Mouse (Mus musculus): ENCODE measurements around the gene Pnmal2. TPM values are rescaled to one million over a fixed set of nuclear protein-coding genes. Genes with fewer than 3 reads are reported as not detected.

The Pnmal2 gene
- polyA plus RNA-seq, 1 experiment, result 3.0 TPM

- Histone ChIP-seq H3K36me3 (ENCODE audit: control insufficient read depth, insufficient read depth, low read length) (no peaks in the 10 kb centered on the region), H3K4me3 (ENCODE audit: control insufficient read depth, insufficient read depth, low read length) (no peak overlapping the region), H3K27ac (ENCODE audit: control insufficient read depth, insufficient read depth, low read length) (no peak overlapping the region), H3K27me3 (ENCODE audit: control insufficient read depth, insufficient read depth, low read length) (no peaks in the 10 kb centered on the region), H3K4me1 (replicated peaks; ENCODE audit: control insufficient read depth, insufficient read depth, low read length) (peaks cover 10% of the 10 kb centered on the region)
- WGBS, result 89% methylated on average over 8 of the region's 8 CpGs
- no peak for TF ChIP-seq CTCF (IDR thresholded peaks at IDR 0.05; ENCODE audit: borderline replicate concordance, control insufficient read depth, extremely low read depth, insufficient read depth, low read length, poor library complexity)
- DNase-seq, result no peak
These were observed 31.8 kb downstream of the Pnmal2 start for GRCm38 (mm10) chr7:16976298-16976697.

GRCm38 (mm10) chr7:16978173-16978572, 33.7 kb downstream of the Pnmal2 start:
- DNase-seq, result no peak
- no peak overlapping the region for H3K27ac ChIP-seq (ENCODE audit: control insufficient read depth, insufficient read depth, low read length)
- no peaks in the 10 kb centered on the region for H3K36me3 ChIP-seq (ENCODE audit: control insufficient read depth, insufficient read depth, low read length)
- peaks cover 15% of the 10 kb centered on the region for H3K4me1 ChIP-seq (replicated peaks; ENCODE audit: control insufficient read depth, insufficient read depth, low read length)
- 90% methylated on average over 6 of the region's 6 CpGs for WGBS
- H3K27me3 ChIP-seq (ENCODE audit: control insufficient read depth, insufficient read depth, low read length), result no peaks in the 10 kb centered on the region
- no peak overlapping the region for H3K4me3 ChIP-seq (ENCODE audit: control insufficient read depth, insufficient read depth, low read length)
- TF ChIP-seq CTCF (IDR thresholded peaks at IDR 0.05; ENCODE audit: borderline replicate concordance, control insufficient read depth, extremely low read depth, insufficient read depth, low read length, poor library complexity), result no peak
- TF ChIP-seq POLR2A (IDR thresholded peaks at IDR 0.05; ENCODE audit: control insufficient read depth, extremely low read depth, insufficient read depth, low read length, poor library complexity), result no peak

- H3K4me1 ChIP-seq (replicated peaks; ENCODE audit: control insufficient read depth, insufficient read depth, low read length), result peaks cover 19% of the 10 kb centered on the region
- no peak overlapping the region for H3K4me3 ChIP-seq (ENCODE audit: control insufficient read depth, insufficient read depth, low read length)
- no peaks in the 10 kb centered on the region for H3K27me3 ChIP-seq (ENCODE audit: control insufficient read depth, insufficient read depth, low read length)
- TF ChIP-seq POLR2A (IDR thresholded peaks at IDR 0.05; ENCODE audit: control insufficient read depth, extremely low read depth, insufficient read depth, low read length, poor library complexity), result no peak
- no peak for TF ChIP-seq CTCF (IDR thresholded peaks at IDR 0.05; ENCODE audit: borderline replicate concordance, control insufficient read depth, extremely low read depth, insufficient read depth, low read length, poor library complexity)
- DNase-seq, result no peak
- H3K27ac ChIP-seq (ENCODE audit: control insufficient read depth, insufficient read depth, low read length), result no peak overlapping the region
- WGBS, result 96% methylated on average over 3 of the region's 3 CpGs
- no peaks in the 10 kb centered on the region for H3K36me3 ChIP-seq (ENCODE audit: control insufficient read depth, insufficient read depth, low read length)
These were observed 34.1 kb downstream of the Pnmal2 start for GRCm38 (mm10) chr7:16978593-16978992.

GRCm38 (mm10) chr7:16980348-16980747, 35.9 kb downstream of the Pnmal2 start:
- Histone ChIP-seq H3K27me3 (ENCODE audit: control insufficient read depth, insufficient read depth, low read length) (no peaks in the 10 kb centered on the region), H3K4me1 (replicated peaks; ENCODE audit: control insufficient read depth, insufficient read depth, low read length) (peaks cover 23% of the 10 kb centered on the region), H3K36me3 (ENCODE audit: control insufficient read depth, insufficient read depth, low read length) (no peaks in the 10 kb centered on the region), H3K27ac (ENCODE audit: control insufficient read depth, insufficient read depth, low read length) (peak overlapping the region; percentile 85), H3K4me3 (ENCODE audit: control insufficient read depth, insufficient read depth, low read length) (peak overlapping the region; percentile 13)
- peak; percentile 83 for DNase-seq
- 2% methylated on average over 12 of the region's 12 CpGs for WGBS
- TF ChIP-seq POLR2A (IDR thresholded peaks at IDR 0.05; ENCODE audit: control insufficient read depth, extremely low read depth, insufficient read depth, low read length, poor library complexity) (0 out of 2 replicates have a peak, but pooled peaks have one; percentile 21), CTCF (IDR thresholded peaks at IDR 0.05; ENCODE audit: borderline replicate concordance, control insufficient read depth, extremely low read depth, insufficient read depth, low read length, poor library complexity) (no peak)

DNA sequence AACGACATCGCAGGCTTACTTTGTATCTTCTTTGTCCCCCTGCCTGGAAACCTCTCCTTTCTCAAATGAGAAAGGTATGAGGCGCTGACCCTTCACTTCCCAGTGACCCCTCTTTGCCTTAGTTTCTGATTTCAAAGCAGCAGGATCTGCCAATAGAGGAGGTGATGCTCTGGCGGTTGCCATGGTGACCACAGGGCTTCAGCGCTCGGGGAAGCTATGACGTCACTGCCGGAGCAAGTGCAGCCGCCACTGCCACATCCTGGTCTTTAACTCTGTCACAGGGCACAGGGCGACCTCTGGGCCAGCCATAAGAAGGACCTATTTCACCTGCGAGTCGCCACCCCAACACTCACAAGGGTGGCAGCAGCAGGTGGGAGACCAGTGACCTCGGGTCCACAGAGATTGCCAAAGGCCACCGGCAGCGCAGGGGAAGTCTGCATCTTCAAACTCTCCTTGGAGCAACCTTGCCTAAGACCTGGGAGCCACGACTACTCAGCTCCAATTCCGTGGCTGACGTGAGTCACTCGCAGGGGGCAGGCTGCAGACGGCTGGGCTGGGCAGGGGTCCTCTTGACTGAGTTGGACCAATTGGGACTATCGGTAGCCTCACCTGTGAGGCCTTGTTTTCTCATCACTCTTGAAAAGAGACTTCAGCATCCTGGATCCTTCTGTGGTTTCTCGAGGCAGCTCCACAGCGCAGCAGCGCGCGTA, 38.5 kb downstream of the Pnmal2 start, which contains the start of gene Gm42372:
Gene Gm42372 (plus strand): TSS at position 228 of the 710 bp plus-strand sequence.
- WGBS, result 39% methylated on average over 26 of the region's 26 CpGs
- H3K36me3 ChIP-seq (ENCODE audit: control insufficient read depth, insufficient read depth, low read length), result no peaks in the 10 kb centered on the region
- no peak within 1 kb of the TSS for H3K27ac ChIP-seq (ENCODE audit: control insufficient read depth, insufficient read depth, low read length)
- peak within 1 kb of the TSS; percentile 31 for H3K4me3 ChIP-seq (ENCODE audit: control insufficient read depth, insufficient read depth, low read length)
- H3K4me1 ChIP-seq (replicated peaks; ENCODE audit: control insufficient read depth, insufficient read depth, low read length), result peaks cover 23% of the 10 kb centered on the region
- H3K27me3 ChIP-seq (ENCODE audit: control insufficient read depth, insufficient read depth, low read length), result no peaks in the 10 kb centered on the region
- TF ChIP-seq CTCF (IDR thresholded peaks at IDR 0.05; ENCODE audit: borderline replicate concordance, control insufficient read depth, extremely low read depth, insufficient read depth, low read length, poor library complexity), result no peak
- TF ChIP-seq POLR2A (IDR thresholded peaks at IDR 0.05; ENCODE audit: control insufficient read depth, extremely low read depth, insufficient read depth, low read length, poor library complexity), result no peak
- DNase-seq, result peak; percentile 88

DNA sequence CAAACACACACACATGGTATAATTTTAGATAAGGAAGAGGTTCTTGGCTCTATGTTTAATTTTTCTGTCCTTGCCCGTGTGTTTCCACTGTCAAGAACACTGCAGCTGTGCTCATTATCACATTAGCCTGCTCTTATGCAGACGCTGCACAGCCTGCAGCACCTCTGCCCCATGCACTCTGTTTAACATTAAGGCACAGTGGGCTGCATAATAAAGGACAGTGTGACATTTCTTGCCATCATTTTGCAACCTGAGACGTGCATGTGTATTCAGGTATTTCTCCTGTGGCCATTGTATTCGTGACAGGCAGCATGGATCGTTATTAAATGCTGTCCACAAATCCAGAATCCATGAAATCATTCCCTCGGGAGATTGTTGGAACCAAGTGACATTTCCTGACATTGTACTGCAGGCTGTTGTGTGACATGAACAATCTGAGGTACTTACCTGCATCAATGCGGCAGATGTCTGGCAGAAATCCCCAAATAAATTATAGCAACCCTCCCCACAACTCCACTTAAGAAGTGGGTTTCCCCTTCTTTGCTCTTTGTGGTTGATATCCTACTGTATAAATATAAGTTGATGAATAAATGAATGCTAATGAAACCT, 43.2 kb downstream of the Pnmal2 start:
- Histone ChIP-seq H3K27me3 (ENCODE audit: control insufficient read depth, insufficient read depth, low read length) (no peaks in the 10 kb centered on the region), H3K4me3 (ENCODE audit: control insufficient read depth, insufficient read depth, low read length) (no peak overlapping the region), H3K4me1 (replicated peaks; ENCODE audit: control insufficient read depth, insufficient read depth, low read length) (peaks cover 36% of the 10 kb centered on the region), H3K27ac (ENCODE audit: control insufficient read depth, insufficient read depth, low read length) (no peak overlapping the region), H3K36me3 (ENCODE audit: control insufficient read depth, insufficient read depth, low read length) (no peaks in the 10 kb centered on the region)
- WGBS, result 69% methylated on average over 7 of the region's 7 CpGs
- DNase-seq, result no peak
- TF ChIP-seq CTCF (IDR thresholded peaks at IDR 0.05; ENCODE audit: borderline replicate concordance, control insufficient read depth, extremely low read depth, insufficient read depth, low read length, poor library complexity) (no peak), POLR2A (IDR thresholded peaks at IDR 0.05; ENCODE audit: control insufficient read depth, extremely low read depth, insufficient read depth, low read length, poor library complexity) (no peak)
